Mouse (Mus musculus) hindlimb bud, embryonic 11.5 days (tissue): ENCODE data around the gene Itm2b.

ENCODE experiments used
- DNase-seq: peaks from one replicate; pipeline ENCODE4 v3.0.0-alpha.2; 2012; ENCODE audit warnings: low read depth, low spot score; ENCODE audit errors: extremely low spot score

The Itm2b gene

GRCm38 (mm10) chr14:73369634-73370033 is 15.5 kb downstream of the Itm2b start:
- DNase-seq = no peak

DNA sequence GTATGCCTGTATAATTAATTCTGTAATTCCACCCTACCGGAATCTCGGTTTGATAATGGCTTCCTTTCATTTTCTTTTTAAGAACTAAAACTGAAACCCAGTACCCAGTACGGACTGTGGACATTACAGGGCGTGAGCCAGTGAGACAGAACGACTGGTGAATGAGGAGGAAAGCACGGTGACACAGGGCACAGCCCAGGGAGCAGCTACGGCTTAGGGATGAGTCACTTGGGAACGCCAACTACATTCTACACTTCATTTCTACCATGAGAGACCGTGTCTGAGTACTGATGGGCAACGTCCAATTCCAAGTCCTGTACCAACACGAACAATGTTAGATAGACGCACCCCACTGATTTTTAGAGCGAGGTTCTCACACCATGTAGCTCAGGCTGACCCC is 16.1 kb downstream of the Itm2b start:
- no peak for DNase-seq

DNA sequence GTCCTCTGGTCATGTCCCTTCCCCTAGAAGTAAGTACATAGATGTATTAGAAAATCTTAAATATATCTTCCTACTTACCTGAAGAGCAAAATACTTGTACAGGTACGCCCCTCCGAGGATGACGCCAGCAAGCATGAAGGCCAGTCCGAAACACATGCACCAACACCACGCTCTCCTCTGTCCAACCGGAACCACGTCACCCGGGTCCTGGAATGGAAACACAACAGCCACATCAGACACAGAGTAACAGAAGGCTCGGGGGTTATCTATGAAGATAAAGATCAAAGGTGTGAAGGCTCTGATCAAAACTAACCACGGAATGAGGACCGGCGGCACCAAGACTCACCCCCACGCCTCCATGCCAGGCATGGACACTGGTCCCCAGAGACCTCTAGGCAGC is 16.9 kb downstream of the Itm2b start:
- no peak for DNase-seq

- no peak for DNase-seq
These were observed 18.8 kb downstream of the Itm2b start for GRCm38 (mm10) chr14:73366278-73366677.

DNA sequence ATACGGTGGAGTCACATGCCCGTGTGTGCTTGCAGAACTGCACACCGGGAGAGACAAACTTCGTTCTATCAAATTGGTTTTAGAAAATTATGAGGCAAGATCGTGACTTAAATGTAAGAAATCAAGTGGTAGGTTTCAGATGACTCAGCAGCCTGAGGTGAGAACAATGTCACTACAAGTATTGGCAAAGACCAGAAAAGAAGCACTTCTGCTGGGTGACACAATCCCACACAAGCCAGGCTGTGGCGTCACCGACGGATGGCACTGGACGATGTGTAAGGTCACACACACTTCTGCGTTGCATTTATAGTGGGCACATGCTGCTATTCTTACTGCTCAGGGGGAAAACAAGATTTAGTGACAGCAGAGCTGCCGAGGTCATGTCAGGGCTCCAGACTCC is 21.3 kb downstream of the Itm2b start:
- no peak for DNase-seq

DNA sequence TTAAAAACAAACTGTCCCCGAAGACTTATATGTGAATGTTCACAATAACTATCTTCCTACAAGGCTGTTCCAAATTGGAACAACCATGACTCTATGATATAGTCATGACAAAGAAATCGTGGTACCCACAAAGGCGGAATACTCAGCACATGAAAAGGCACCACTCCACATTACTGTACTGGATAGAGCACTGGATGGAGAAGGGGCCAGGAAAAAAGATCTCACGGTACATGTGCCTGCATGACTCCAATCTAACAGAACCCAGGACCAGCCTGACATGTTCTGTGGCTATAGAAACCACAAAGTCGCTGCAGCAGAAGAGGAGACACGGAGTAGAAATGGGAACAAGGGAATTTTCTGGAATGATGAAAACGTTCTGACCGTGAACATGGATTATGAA is 30.4 kb downstream of the Itm2b start:
- DNase-seq = no peak

DNA sequence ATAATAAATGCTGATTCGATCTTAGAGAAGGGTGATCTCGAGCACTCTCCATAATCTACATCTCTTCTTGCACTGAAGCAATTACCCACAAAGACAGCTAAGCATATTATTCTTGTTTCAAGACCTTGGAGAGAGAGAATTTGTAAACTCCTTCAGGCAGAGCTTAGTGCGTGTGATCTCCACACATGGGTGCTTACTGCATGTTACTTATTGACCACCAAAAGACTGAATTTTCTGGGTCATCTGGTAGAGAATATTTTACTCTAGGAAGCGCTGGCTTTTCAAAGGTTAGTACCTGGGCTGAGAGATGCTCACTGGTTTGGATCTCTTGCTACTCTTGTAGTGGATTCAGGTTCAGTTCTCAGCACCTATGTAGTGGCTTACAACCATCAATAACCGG is 34.0 kb downstream of the Itm2b start:
- no peak for DNase-seq

DNA sequence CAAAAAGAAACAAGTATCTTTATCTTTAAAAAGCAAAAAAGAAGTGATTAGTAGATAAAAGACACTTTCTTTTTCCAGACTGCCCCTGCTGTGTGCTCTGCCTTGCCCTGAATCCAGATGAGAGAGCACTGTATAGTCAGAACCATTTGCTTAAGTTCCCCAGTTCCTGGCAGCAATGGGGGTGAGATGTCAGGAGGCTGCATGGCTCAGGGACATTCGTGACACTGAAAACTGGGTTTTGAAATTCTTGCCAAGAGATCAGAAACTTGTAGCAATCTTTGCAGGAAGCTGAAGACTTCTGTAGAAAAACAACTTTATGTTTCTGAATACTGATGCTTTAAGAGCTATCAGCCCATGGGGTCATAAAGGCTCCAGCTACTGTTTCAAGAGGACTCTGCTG is 35.1 kb downstream of the Itm2b start:
- no peak for DNase-seq

DNA sequence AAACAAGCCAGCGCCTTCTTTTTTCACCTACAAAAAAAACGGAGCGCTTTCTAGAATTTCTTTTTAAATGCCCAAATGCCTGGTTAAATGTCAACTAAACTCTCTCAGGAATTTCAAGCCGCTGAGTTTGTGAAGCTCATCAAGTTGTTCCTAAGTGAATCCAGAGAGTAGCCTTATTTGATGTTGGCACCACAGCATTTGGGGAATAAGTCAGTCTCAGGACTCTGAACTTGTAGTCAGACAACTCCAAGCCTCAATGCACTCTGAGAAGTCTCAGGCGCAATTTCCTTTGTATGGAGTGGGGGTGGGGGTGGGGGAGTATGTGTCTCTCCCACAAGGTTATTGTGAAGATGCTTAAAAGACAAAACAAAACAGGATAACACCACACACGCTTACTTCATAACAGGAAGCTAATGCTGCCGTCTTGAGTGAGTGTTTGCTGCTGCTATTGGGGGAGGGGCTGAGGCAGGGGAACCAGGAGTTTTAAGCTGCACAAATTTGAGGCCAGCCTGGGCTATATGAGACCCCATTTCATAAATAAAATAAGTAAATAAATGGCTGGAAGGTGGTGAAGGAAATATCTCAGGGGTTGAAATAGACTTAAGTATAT is 35.9 kb downstream of the Itm2b start:
- DNase-seq = no peak

DNA sequence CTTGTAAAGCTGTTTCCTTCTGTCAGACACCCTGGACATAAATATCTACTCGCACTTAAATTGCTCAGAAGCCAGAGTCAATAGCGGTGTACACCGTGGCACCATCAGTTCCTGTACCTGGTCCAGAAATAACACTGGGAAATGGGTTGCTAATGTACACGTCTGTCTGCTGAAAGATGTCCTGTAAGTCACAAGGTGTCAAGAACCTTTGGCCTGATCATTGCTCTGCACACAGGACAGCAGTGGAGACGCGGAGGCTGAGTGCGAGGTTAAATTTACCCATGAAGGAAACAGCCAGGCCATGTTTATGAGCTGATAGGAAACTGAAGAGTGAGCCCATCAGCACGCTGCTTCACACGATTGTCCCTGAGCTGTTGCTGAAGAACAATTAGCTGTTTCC is 37.8 kb downstream of the Itm2b start:
- no peak for DNase-seq

DNA sequence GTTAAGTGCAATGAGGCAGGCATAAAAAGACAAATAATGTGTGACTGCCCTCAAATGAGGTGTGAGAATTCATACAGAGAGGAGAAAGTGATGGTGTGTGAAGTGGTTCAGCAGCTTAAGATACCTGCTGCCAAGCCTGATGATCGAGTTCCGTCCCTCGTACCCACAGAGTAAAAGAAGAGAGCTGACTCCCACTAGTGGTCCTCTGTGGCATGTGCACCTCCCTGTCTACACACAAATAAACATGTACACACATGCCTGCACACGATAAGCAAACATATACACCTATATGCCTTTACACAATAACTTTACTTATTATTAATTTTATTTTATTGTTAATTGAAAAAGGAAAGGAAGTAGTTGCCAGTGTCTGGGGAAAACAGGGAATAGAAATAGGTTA is 39.5 kb downstream of the Itm2b start:
- no peak for DNase-seq

DNA sequence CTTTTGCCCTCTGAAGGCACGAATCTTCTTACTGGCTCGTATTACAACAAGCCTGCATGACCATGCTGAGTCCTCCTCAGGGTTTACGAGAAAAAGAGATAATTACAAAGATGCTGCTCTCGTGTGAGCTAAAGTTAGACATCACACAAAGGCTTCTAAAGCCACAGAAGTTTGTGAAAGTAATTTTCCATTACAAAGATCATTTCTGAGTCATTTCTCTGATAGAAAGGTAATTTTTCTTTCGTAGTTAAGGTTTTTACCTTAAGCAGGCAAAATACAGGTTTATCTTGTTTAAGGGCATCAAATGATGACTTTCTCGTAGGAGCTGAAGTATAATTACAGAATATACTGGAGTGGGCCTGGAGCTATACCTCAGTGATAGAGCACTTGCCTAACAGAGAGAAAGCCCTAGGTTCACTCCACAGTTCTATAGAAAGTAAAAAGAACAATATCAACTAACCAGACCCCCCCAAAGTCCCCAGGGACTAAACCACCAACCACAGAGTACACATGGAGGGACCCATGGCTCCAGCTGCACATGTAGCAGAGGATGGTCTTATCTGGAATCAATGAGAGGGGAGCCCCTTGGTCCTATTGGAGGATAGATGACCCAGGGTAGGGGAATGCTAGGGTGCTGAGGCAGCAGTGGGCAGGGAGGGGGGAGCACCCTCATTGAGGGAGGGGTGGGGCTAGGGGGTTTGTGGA is 44.9 kb downstream of the Itm2b start:
- DNase-seq = no peak

DNA sequence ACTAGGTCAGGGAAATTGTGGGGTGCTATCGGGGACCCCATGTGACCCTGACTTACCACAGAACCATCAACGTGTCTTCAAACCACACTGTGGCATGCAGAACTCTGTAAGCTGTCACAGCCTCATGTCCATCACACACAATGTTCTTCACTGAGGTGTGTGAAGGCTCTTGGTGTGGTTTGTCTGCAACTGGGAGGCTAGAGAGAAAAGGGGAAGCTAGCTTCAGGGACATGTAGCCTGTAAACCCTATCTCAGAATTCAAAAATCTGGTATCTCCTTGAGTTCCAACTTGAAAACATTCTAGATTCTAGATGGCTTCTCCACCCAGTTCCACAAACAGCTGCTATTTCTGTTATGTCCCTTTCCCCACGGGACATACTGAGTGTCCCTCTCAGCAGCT is 45.5 kb downstream of the Itm2b start:
- no peak for DNase-seq

DNA sequence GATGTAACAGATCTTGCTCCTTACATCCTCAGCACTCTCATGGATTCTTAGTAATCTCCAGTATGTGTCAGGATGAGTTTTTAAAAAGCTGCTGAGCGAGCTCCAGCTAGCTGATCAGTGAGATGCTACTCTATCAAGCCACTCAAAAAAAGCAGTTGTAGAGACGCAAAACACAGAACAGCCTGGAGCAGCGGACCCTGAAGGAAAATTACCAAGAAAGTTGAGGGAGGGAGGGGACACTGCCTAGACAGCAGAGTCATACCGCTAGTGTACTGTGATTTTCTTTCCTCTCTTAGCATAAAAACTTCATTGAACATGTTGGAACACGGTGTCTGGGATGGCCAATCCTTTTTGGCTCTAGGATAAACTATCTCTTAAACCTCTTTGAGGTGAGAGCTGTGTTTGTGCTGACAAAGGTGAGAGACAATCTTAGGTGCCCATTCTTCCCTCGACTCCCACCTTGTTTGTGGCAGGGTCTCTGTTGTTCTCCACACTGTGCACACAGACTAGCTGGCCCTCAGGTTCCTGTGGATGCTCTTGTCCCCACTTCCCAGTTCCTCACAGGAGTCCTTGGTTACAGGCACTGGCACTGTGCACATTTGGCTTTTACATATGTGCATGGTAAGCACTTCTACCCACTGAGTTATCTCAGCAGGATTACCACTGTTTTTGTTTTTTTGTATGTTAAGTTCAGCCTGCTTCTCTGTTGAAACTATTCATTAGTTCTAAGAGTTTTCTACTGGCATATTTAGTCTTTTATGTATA is 48.6 kb downstream of the Itm2b start:
- no peak for DNase-seq

DNA sequence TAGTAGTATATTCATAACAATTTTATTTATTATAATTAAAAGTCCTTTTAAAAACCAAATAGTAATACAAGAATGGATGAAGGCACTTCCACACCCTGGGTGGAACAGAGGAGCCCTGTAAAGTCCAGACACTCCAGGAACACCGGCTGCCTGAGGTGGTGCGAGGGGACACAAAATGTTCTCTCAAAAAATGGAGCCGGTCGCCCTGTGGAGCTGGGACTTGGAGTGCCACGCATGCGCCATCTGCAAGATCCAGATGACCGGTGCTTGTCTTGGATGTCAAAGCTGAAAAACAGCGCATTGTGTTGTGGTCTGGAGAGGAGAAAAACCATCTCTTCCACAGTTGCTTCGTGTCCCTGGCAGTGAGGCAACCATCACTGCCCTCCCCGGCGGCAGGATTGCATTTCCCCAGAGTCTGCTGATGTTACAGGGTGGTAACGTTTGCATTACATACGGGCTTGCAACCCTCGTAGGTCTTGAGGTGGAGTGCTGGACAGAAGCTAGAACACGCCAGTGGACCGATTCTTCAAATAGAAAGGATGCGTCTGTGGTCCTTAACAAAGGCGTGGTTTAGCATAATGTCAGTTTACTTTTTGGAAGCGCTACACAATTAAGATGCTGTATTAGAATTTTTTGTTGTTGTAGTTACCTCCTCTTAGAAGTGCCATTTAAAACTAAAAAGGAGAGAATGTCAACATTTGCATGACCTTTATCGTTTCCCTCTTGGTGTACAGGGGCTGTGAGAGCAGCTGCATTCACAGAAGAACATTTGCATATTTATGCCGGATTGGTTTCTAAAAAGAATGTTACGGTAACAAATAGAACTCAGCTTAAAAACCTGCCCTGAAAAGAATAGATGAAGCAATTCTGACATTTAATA is 49.9 kb downstream of the Itm2b start:
- DNase-seq = no peak

- no peak for DNase-seq
These were observed 51.2 kb downstream of the Itm2b start for GRCm38 (mm10) chr14:73333880-73334279.

DNA sequence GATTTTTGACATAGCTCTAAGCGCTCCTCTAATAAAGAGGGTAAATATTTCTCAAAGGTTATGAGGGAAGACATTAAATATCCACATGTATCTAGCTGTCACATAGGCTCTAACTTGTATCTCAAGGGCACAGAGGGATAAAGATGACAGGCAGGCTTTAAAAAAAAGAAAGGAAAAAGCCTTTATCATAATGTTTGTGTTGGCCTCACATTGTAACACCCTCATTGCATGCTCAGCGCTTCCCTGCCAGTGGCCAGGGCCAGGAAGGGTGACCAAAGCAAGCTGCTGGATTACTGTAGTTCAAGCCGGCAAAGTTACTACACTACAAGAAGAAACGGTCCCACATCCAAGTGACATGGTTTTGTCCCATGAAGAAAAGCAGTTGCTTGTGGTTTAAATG is 53.7 kb downstream of the Itm2b start:
- no peak for DNase-seq

- no peak for DNase-seq
These were observed 55.2 kb downstream of the Itm2b start for GRCm38 (mm10) chr14:73329871-73330270.

DNA sequence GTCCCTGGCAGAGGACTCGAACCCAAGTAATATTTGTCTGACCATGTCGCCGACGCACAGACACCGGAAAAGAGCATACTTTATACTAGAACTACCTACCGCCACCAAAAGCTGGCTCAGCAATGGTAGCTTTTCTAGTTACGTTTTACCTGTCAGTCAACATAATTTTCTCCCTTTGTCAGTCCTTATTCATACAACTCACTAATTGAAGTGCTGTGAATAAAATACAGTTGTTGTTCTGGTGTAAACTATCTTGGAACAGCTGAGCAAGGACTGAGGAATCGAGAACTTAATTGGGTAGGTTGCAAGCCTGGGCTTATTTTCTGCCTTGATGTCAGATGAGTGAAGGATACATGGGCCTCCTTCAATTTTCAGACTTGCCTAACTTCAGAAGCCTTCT is 58.6 kb downstream of the Itm2b start:
- DNase-seq = no peak

DNA sequence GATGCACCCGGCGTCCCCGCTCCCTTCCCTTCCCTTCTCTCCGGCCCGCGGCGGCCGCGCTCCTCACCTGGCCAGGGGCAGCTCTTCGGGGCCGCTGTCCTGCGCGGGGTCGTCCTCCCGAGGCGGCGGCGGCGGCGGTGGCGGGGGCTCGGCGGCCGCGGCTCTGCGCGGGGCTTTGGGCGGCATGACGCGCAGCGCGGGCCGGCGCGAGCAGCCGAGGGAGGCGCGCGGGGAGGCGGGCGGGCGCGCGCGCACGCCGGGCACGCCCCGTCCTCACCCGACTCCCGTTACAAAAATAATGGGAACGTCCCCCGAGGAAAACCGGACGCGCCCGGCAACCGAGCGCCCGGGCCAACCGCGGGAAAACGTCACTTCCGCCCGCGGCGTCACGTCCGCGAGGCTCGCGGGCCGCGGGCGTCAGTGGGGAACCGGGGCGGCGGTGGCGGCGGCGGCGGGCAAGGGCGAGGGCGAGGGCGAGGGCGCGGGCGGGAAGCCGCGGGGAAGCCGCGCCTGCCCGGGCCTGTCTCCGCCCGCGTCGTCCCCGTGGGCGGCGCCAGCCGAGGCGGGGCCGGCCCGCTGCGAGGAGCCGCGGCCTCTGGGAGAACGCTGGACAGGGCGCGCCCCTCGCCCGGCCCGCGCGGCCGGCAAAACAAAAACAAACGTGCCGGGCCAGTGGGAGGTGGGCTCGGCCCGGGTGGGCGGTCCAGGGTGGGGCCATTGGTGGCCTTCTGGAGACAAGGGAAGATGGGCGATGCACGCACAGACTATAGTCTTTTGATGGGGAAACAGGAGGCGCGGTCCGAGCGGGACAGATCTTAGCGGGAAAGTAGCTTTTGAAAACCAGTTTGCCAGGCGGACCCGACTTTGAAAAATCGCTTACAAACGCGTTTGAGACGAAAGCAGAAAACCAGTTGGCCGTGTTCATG is 59.4 kb downstream of the Itm2b start, which contains the start of gene Rb1:
Rb1 (minus strand) TSS at position 367 of the 926 bp plus-strand sequence.
- DNase-seq = no peak
